Mouse (Mus musculus) heart, adult 8-10 months (tissue): Measurements from ENCODE around the gene Cog5. TPM values are rescaled to one million over a fixed set of nuclear protein-coding genes. Genes with fewer than 3 reads are reported as not detected.

Source experiments
- DNase-seq: peaks from one replicate; pipeline ENCODE4 v3.0.0; 2022; ENCODE audit warnings: low spot score
- total RNA-seq, 4 experiments: library from RNA; stranded (reverse); gene quantifications; 2 replicates each; pipeline ENCODE4 v1.2.4; 2022

The Cog5 gene
- total RNA-seq, 4 experiments from 2014 or later: 56.3 to 63.2 (median 59.0) TPM

GRCm38 (mm10) chr12:31983769-31984168, 329.1 kb downstream of the Cog5 start:
- DNase-seq: no peak

- DNase-seq: no peak
Measured at GRCm38 (mm10) chr12:31984206-31984605, 329.5 kb downstream of the Cog5 start.

- DNase-seq: no peak
Measured at GRCm38 (mm10) chr12:31984664-31985063, 330.0 kb downstream of the Cog5 start.

- no peak for DNase-seq
Measured at GRCm38 (mm10) chr12:31985738-31986137, 331.1 kb downstream of the Cog5 start.

GRCm38 (mm10) chr12:31986463-31986862, 331.8 kb downstream of the Cog5 start:
- no peak for DNase-seq

Other genes with a start within 250 kb of the Cog5 start
- 1 to 10 TPM; 8.9 to 9.9 (median 9.7) TPM for gene Cbll1, start 155.3 kb upstream of the Cog5 start, total RNA-seq
- under 1 TPM in 2 of 4 experiments, not detected in 2; 0.14 to 0.28 TPM for gene Slc26a4, start 94.9 kb upstream of the Cog5 start, total RNA-seq
- gene Bcap29, start 20.2 kb upstream of the Cog5 start, total RNA-seq: 10 to 100 TPM; 36.2 to 40.5 (median 36.7) TPM
- gene Dus4l, start within 50 bp of the Cog5 start, total RNA-seq: 1 to 10 TPM; 5.2 to 9.2 (median 7.0) TPM
- gene Gpr22, start 59.1 kb downstream of the Cog5 start, total RNA-seq: 10 to 100 TPM; 20.5 to 30.8 (median 28.3) TPM